Mouse (Mus musculus): ENCODE results near the gene Otud5. TPM values are rescaled to one million over a fixed set of nuclear protein-coding genes. Genes with fewer than 3 reads are reported as not detected.
A peak's percentile ranks its signal among the peaks of the same experiment; 100 is the strongest.
"Not testable (repeated sequence)": the region's sequence is repeated elsewhere in the genome, so short reads cannot be mapped to it uniquely, and the experiment has no call there.

The Otud5 gene
- polyA plus RNA-seq, 1 experiment from 2014 or later = 32.4 TPM

- peak; percentile 87 for DNase-seq (ENCODE audit: low spot score)
These were observed 58.0 kb downstream of the Otud5 start, which contains the start of the genes Pqbp1 and Timm17b for GRCm38 (mm10) chrX:7898880-7899874. Gene Pqbp1, minus strand, starts transcription at chrX:7899269. Gene Timm17b, plus strand, starts transcription at chrX:7899357.

GRCm38 (mm10) chrX:7904441-7904840 lies 63.3 kb downstream of the Otud5 start:
- no peak overlapping the region for H3K27ac ChIP-seq (ENCODE audit: low read depth, low read length)
- H3K4me1 ChIP-seq (replicated peaks; ENCODE audit: control insufficient read depth, insufficient read depth, low read length) = no peaks in the 10 kb centered on the region
- WGBS = 93% methylated on average over 5 of the region's 5 CpGs
- DNase-seq (ENCODE audit: low spot score) (no peak), ATAC-seq (ENCODE audit: low FRiP score) (no peak)
- no peaks in the 10 kb centered on the region for H3K9me3 ChIP-seq (ENCODE audit: control insufficient read depth, low read length)
- no peaks in the 10 kb centered on the region for H3K36me3 ChIP-seq (ENCODE audit: control insufficient read depth, insufficient read depth, low read length)
- no peaks in the 10 kb centered on the region for H3K27me3 ChIP-seq (ENCODE audit: control insufficient read depth, insufficient read depth, low read length)
- H3K9ac ChIP-seq (ENCODE audit: low read depth, low read length) = no peak overlapping the region
- no peak overlapping the region for H3K4me3 ChIP-seq (ENCODE audit: low read depth, low read length)
- no peak overlapping the region for H3K4me2 ChIP-seq (replicated peaks; ENCODE audit: low read depth, low read length)

More at GRCm38 (mm10) chrX:7898880-7899874, 58.0 kb downstream of the Otud5 start, which contains the start of the genes Pqbp1 and Timm17b:
- H3K9ac ChIP-seq (ENCODE audit: low read depth, low read length) = peak within 1 kb of the TSS; percentile 62
- no peaks in the 10 kb centered on the region for H3K4me1 ChIP-seq (replicated peaks; ENCODE audit: control insufficient read depth, insufficient read depth, low read length)
- WGBS = 14% methylated on average over 52 of the region's 62 CpGs
- no peaks in the 10 kb centered on the region for H3K9me3 ChIP-seq (ENCODE audit: control insufficient read depth, low read length)
- H3K4me3 ChIP-seq (ENCODE audit: low read depth, low read length) = peak within 1 kb of the TSS; percentile 58
- no peaks in the 10 kb centered on the region for H3K36me3 ChIP-seq (ENCODE audit: control insufficient read depth, insufficient read depth, low read length)
- peak within 1 kb of the TSS; percentile 42 for H3K4me2 ChIP-seq (replicated peaks; ENCODE audit: low read depth, low read length)
- peak; percentile 99 for ATAC-seq (ENCODE audit: low FRiP score)
- H3K27me3 ChIP-seq (ENCODE audit: control insufficient read depth, insufficient read depth, low read length) = no peaks in the 10 kb centered on the region
- peak within 1 kb of the TSS; percentile 59 for H3K27ac ChIP-seq (ENCODE audit: low read depth, low read length)

- Histone ChIP-seq H3K9me3 (ENCODE audit: control insufficient read depth, low read length) (no peaks in the 10 kb centered on the region), H3K4me1 (replicated peaks; ENCODE audit: control insufficient read depth, insufficient read depth, low read length) (no peaks in the 10 kb centered on the region), H3K4me3 (ENCODE audit: low read depth, low read length) (no peak within 1 kb of the TSS), H3K9ac (ENCODE audit: low read depth, low read length) (no peak within 1 kb of the TSS), H3K36me3 (ENCODE audit: control insufficient read depth, insufficient read depth, low read length) (no peaks in the 10 kb centered on the region), H3K27me3 (ENCODE audit: control insufficient read depth, insufficient read depth, low read length) (no peaks in the 10 kb centered on the region), H3K27ac (ENCODE audit: low read depth, low read length) (no peak within 1 kb of the TSS), H3K4me2 (replicated peaks; ENCODE audit: low read depth, low read length) (no peak within 1 kb of the TSS)
- ATAC-seq (ENCODE audit: low FRiP score) (no peak), DNase-seq (ENCODE audit: low spot score) (no peak)
- WGBS = 89% methylated on average over 5 of the region's 5 CpGs
These were observed 66.6 kb downstream of the Otud5 start, which contains the start of gene Gm10491 for GRCm38 (mm10) chrX:7907735-7908134. Gene Gm10491, minus strand, starts transcription at chrX:7907835.

GRCm38 (mm10) chrX:7909242-7909641 lies 68.1 kb downstream of the Otud5 start, which contains the start of gene Gm10490:
Gene Gm10490, plus strand, starts transcription at chrX:7909542.
- H3K4me3 ChIP-seq (ENCODE audit: low read depth, low read length); H3K9me3 ChIP-seq (ENCODE audit: control insufficient read depth, low read length); H3K4me1 ChIP-seq (replicated peaks; ENCODE audit: control insufficient read depth, insufficient read depth, low read length); H3K9ac ChIP-seq (ENCODE audit: low read depth, low read length); H3K4me2 ChIP-seq (replicated peaks; ENCODE audit: low read depth, low read length); DNase-seq (ENCODE audit: low spot score); H3K27me3 ChIP-seq (ENCODE audit: control insufficient read depth, insufficient read depth, low read length); H3K27ac ChIP-seq (ENCODE audit: low read depth, low read length); H3K36me3 ChIP-seq (ENCODE audit: control insufficient read depth, insufficient read depth, low read length); ATAC-seq (ENCODE audit: low FRiP score): not testable (repeated sequence)
- whole genome bisulfite sequencing = 96% methylated on average over 4 of the region's 4 CpGs

GRCm38 (mm10) chrX:7910473-7910872 lies 69.3 kb downstream of the Otud5 start:
- Histone ChIP-seq H3K4me1 (replicated peaks; ENCODE audit: control insufficient read depth, insufficient read depth, low read length) (no peaks in the 10 kb centered on the region), H3K9me3 (ENCODE audit: control insufficient read depth, low read length) (no peaks in the 10 kb centered on the region), H3K27ac (ENCODE audit: low read depth, low read length) (no peak overlapping the region), H3K9ac (ENCODE audit: low read depth, low read length) (no peak overlapping the region), H3K27me3 (ENCODE audit: control insufficient read depth, insufficient read depth, low read length) (no peaks in the 10 kb centered on the region), H3K4me2 (replicated peaks; ENCODE audit: low read depth, low read length) (no peak overlapping the region), H3K36me3 (ENCODE audit: control insufficient read depth, insufficient read depth, low read length) (no peaks in the 10 kb centered on the region), H3K4me3 (ENCODE audit: low read depth, low read length) (no peak overlapping the region)
- 50% methylated on average over 6 of the region's 6 CpGs for WGBS
- no peak for ATAC-seq (ENCODE audit: low FRiP score)
- no peak for DNase-seq (ENCODE audit: low spot score)

- not testable (repeated sequence) for H3K9ac ChIP-seq (ENCODE audit: low read depth, low read length); H3K9me3 ChIP-seq (ENCODE audit: control insufficient read depth, low read length); H3K4me1 ChIP-seq (replicated peaks; ENCODE audit: control insufficient read depth, insufficient read depth, low read length); DNase-seq (ENCODE audit: low spot score); H3K4me3 ChIP-seq (ENCODE audit: low read depth, low read length); ATAC-seq (ENCODE audit: low FRiP score); H3K27ac ChIP-seq (ENCODE audit: low read depth, low read length); H3K36me3 ChIP-seq (ENCODE audit: control insufficient read depth, insufficient read depth, low read length); H3K4me2 ChIP-seq (replicated peaks; ENCODE audit: low read depth, low read length); H3K27me3 ChIP-seq (ENCODE audit: control insufficient read depth, insufficient read depth, low read length)
- WGBS = 19% methylated on average over 3 of the region's 3 CpGs
These were observed 74.5 kb downstream of the Otud5 start for GRCm38 (mm10) chrX:7915669-7916068.

- H3K9me3 ChIP-seq (ENCODE audit: control insufficient read depth, low read length); H3K36me3 ChIP-seq (ENCODE audit: control insufficient read depth, insufficient read depth, low read length); H3K4me3 ChIP-seq (ENCODE audit: low read depth, low read length); H3K4me1 ChIP-seq (replicated peaks; ENCODE audit: control insufficient read depth, insufficient read depth, low read length); H3K27ac ChIP-seq (ENCODE audit: low read depth, low read length); H3K27me3 ChIP-seq (ENCODE audit: control insufficient read depth, insufficient read depth, low read length); H3K9ac ChIP-seq (ENCODE audit: low read depth, low read length); ATAC-seq (ENCODE audit: low FRiP score); H3K4me2 ChIP-seq (replicated peaks; ENCODE audit: low read depth, low read length); DNase-seq (ENCODE audit: low spot score): not testable (repeated sequence)
- 70% methylated on average over 6 of the region's 6 CpGs for WGBS
These were observed 76.8 kb downstream of the Otud5 start for GRCm38 (mm10) chrX:7917960-7918359.

- no peaks in the 10 kb centered on the region for H3K4me1 ChIP-seq (replicated peaks; ENCODE audit: control insufficient read depth, insufficient read depth, low read length)
These were observed 78.6 kb downstream of the Otud5 start, which contains the start of gene Pcsk1n for GRCm38 (mm10) chrX:7919601-7920383. Gene Pcsk1n, plus strand, starts transcription at chrX:7919822.

More at GRCm38 (mm10) chrX:7919601-7920383, 78.6 kb downstream of the Otud5 start, which contains the start of gene Pcsk1n:
- peak; percentile 94 for ATAC-seq (ENCODE audit: low FRiP score)
- Histone ChIP-seq H3K9me3 (ENCODE audit: control insufficient read depth, low read length) (no peaks in the 10 kb centered on the region), H3K4me2 (replicated peaks; ENCODE audit: low read depth, low read length) (peak within 1 kb of the TSS; percentile 48), H3K27ac (ENCODE audit: low read depth, low read length) (peak within 1 kb of the TSS; percentile 78), H3K36me3 (ENCODE audit: control insufficient read depth, insufficient read depth, low read length) (no peaks in the 10 kb centered on the region), H3K4me3 (ENCODE audit: low read depth, low read length) (peak within 1 kb of the TSS; percentile 36), H3K9ac (ENCODE audit: low read depth, low read length) (peak within 1 kb of the TSS; percentile 42; the same call in 1 of the 2 replicates), H3K27me3 (ENCODE audit: control insufficient read depth, insufficient read depth, low read length) (peaks cover 19% of the 10 kb centered on the region; the same call in 1 of the 2 replicates)
- peak; percentile 77 for DNase-seq (ENCODE audit: low spot score)
- 17% methylated on average over 26 of the region's 40 CpGs for whole genome bisulfite sequencing
